Mouse (Mus musculus): ENCODE measurements at regions not wholly inside any gene's neighbourhood (a gene's known extent, or its start where the extent isn't known, plus 50 kb on each side); places are given as distances from the start of the nearest gene placed in this dataset.
A peak's percentile ranks its signal among the peaks of the same experiment; 100 is the strongest.

GRCm38 (mm10) chr17:85801734-85802133 is 113.7 kb upstream of the Six2 start:
- peaks cover 68% of the 10 kb centered on the region for H3K27me3 ChIP-seq (replicated peaks; ENCODE audit: control insufficient read depth, insufficient read depth, low read length)
- H3K27ac ChIP-seq (ENCODE audit: low read depth, low read length), result no peak overlapping the region
- H3K4me2 ChIP-seq, result no peak overlapping the region
- no peaks in the 10 kb centered on the region for H3K9me3 ChIP-seq (ENCODE audit: control insufficient read depth, low read length)
- no peak for DNase-seq (ENCODE audit: low spot score)
- H3K4me3 ChIP-seq (ENCODE audit: low read depth, low read length), result no peak overlapping the region
- no peaks in the 10 kb centered on the region for H3K36me3 ChIP-seq (ENCODE audit: control insufficient read depth, insufficient read depth, low read length)
- no peak overlapping the region for H3K9ac ChIP-seq (ENCODE audit: low read depth, low read length)
- H3K4me1 ChIP-seq (replicated peaks; ENCODE audit: control insufficient read depth, insufficient read depth, low read length), result peaks cover 7% of the 10 kb centered on the region
- 75% methylated on average over 8 of the region's 8 CpGs for WGBS
- no peak for ATAC-seq (replicated peaks; ENCODE audit: low FRiP score)

- no peak overlapping the region for H3K9ac ChIP-seq (ENCODE audit: low read depth, low read length)
- H3K36me3 ChIP-seq (ENCODE audit: control insufficient read depth, insufficient read depth, low read length), result no peaks in the 10 kb centered on the region
- ATAC-seq (replicated peaks; ENCODE audit: low FRiP score) (no peak), DNase-seq (ENCODE audit: low spot score) (no peak)
- 37% methylated on average over 14 of the region's 14 CpGs for WGBS
- peaks cover 64% of the 10 kb centered on the region for H3K27me3 ChIP-seq (replicated peaks; ENCODE audit: control insufficient read depth, insufficient read depth, low read length)
- H3K4me1 ChIP-seq (replicated peaks; ENCODE audit: control insufficient read depth, insufficient read depth, low read length), result peaks cover 7% of the 10 kb centered on the region
- no peaks in the 10 kb centered on the region for H3K9me3 ChIP-seq (ENCODE audit: control insufficient read depth, low read length)
- H3K4me2 ChIP-seq, result no peak overlapping the region
- no peak overlapping the region for H3K27ac ChIP-seq (ENCODE audit: low read depth, low read length)
- no peak overlapping the region for H3K4me3 ChIP-seq (ENCODE audit: low read depth, low read length)
These were observed 113.1 kb upstream of the Six2 start for GRCm38 (mm10) chr17:85801079-85801605.

GRCm38 (mm10) chr17:85800357-85801078 is 112.4 kb upstream of the Six2 start:
- Histone ChIP-seq H3K4me1 (replicated peaks; ENCODE audit: control insufficient read depth, insufficient read depth, low read length) (peaks cover 7% of the 10 kb centered on the region), H3K27ac (ENCODE audit: low read depth, low read length) (no peak overlapping the region), H3K9me3 (ENCODE audit: control insufficient read depth, low read length) (no peaks in the 10 kb centered on the region), H3K27me3 (replicated peaks; ENCODE audit: control insufficient read depth, insufficient read depth, low read length) (peaks cover 63% of the 10 kb centered on the region), H3K4me3 (ENCODE audit: low read depth, low read length) (peak overlapping the region; percentile 49), H3K36me3 (ENCODE audit: control insufficient read depth, insufficient read depth, low read length) (no peaks in the 10 kb centered on the region), H3K4me2 (peak overlapping the region; percentile 84), H3K9ac (ENCODE audit: low read depth, low read length) (peak overlapping the region; percentile 9; the same call in 1 of the 2 replicates)
- ATAC-seq (replicated peaks; ENCODE audit: low FRiP score) (peak; percentile 20; the same call in 1 of the 2 replicates), DNase-seq (ENCODE audit: low spot score) (peak; percentile 54)
- WGBS, result 2% methylated on average over 44 of the region's 44 CpGs

GRCm38 (mm10) chr17:85799865-85800356 is 111.8 kb upstream of the Six2 start:
- no peaks in the 10 kb centered on the region for H3K9me3 ChIP-seq (ENCODE audit: control insufficient read depth, low read length)
- no peak overlapping the region for H3K27ac ChIP-seq (ENCODE audit: low read depth, low read length)
- H3K4me1 ChIP-seq (replicated peaks; ENCODE audit: control insufficient read depth, insufficient read depth, low read length), result peaks cover 7% of the 10 kb centered on the region
- DNase-seq (ENCODE audit: low spot score) (peak; percentile 57), ATAC-seq (replicated peaks; ENCODE audit: low FRiP score) (0 out of 2 replicates have a peak, but pooled peaks have one; percentile 12)
- H3K4me3 ChIP-seq (ENCODE audit: low read depth, low read length), result peak overlapping the region; percentile 49
- H3K27me3 ChIP-seq (replicated peaks; ENCODE audit: control insufficient read depth, insufficient read depth, low read length), result peaks cover 63% of the 10 kb centered on the region
- WGBS, result 2% methylated on average over 34 of the region's 34 CpGs
- no peaks in the 10 kb centered on the region for H3K36me3 ChIP-seq (ENCODE audit: control insufficient read depth, insufficient read depth, low read length)
- H3K4me2 ChIP-seq, result peak overlapping the region; percentile 84
- peak overlapping the region; percentile 9; the same call in 1 of the 2 replicates for H3K9ac ChIP-seq (ENCODE audit: low read depth, low read length)

- DNase-seq (ENCODE audit: low spot score) (no peak), ATAC-seq (replicated peaks; ENCODE audit: low FRiP score) (no peak)
- H3K27me3 ChIP-seq (replicated peaks; ENCODE audit: control insufficient read depth, insufficient read depth, low read length), result peaks cover 67% of the 10 kb centered on the region
- no peaks in the 10 kb centered on the region for H3K36me3 ChIP-seq (ENCODE audit: control insufficient read depth, insufficient read depth, low read length)
- no peak overlapping the region for H3K27ac ChIP-seq (ENCODE audit: low read depth, low read length)
- H3K9me3 ChIP-seq (ENCODE audit: control insufficient read depth, low read length), result no peaks in the 10 kb centered on the region
- H3K9ac ChIP-seq (ENCODE audit: low read depth, low read length), result no peak overlapping the region
- WGBS, result 2% methylated on average over 22 of the region's 22 CpGs
- H3K4me2 ChIP-seq, result peak overlapping the region; percentile 84
- H3K4me3 ChIP-seq (ENCODE audit: low read depth, low read length), result peak overlapping the region; percentile 49
- peaks cover 7% of the 10 kb centered on the region for H3K4me1 ChIP-seq (replicated peaks; ENCODE audit: control insufficient read depth, insufficient read depth, low read length)
These were observed 111.2 kb upstream of the Six2 start for GRCm38 (mm10) chr17:85799081-85799864.

GRCm38 (mm10) chr17:85797755-85798154 is 109.7 kb upstream of the Six2 start:
- WGBS, result 66% methylated on average over 5 of the region's 5 CpGs
- H3K4me3 ChIP-seq (ENCODE audit: low read depth, low read length), result no peak overlapping the region
- DNase-seq (ENCODE audit: low spot score) (no peak), ATAC-seq (replicated peaks; ENCODE audit: low FRiP score) (no peak)
- no peak overlapping the region for H3K9ac ChIP-seq (ENCODE audit: low read depth, low read length)
- no peak overlapping the region for H3K27ac ChIP-seq (ENCODE audit: low read depth, low read length)
- no peaks in the 10 kb centered on the region for H3K9me3 ChIP-seq (ENCODE audit: control insufficient read depth, low read length)
- H3K4me1 ChIP-seq (replicated peaks; ENCODE audit: control insufficient read depth, insufficient read depth, low read length), result peaks cover 7% of the 10 kb centered on the region
- peaks cover 61% of the 10 kb centered on the region for H3K27me3 ChIP-seq (replicated peaks; ENCODE audit: control insufficient read depth, insufficient read depth, low read length)
- H3K4me2 ChIP-seq, result no peak overlapping the region
- H3K36me3 ChIP-seq (ENCODE audit: control insufficient read depth, insufficient read depth, low read length), result no peaks in the 10 kb centered on the region

GRCm38 (mm10) chr17:85795820-85796219 is 107.7 kb upstream of the Six2 start:
- no peak overlapping the region for H3K27ac ChIP-seq (ENCODE audit: low read depth, low read length)
- H3K9me3 ChIP-seq (ENCODE audit: control insufficient read depth, low read length), result no peaks in the 10 kb centered on the region
- no peak overlapping the region for H3K9ac ChIP-seq (ENCODE audit: low read depth, low read length)
- no peak for DNase-seq (ENCODE audit: low spot score)
- H3K4me2 ChIP-seq, result no peak overlapping the region
- ATAC-seq (replicated peaks; ENCODE audit: low FRiP score), result no peak
- no peaks in the 10 kb centered on the region for H3K36me3 ChIP-seq (ENCODE audit: control insufficient read depth, insufficient read depth, low read length)
- H3K4me1 ChIP-seq (replicated peaks; ENCODE audit: control insufficient read depth, insufficient read depth, low read length), result peaks cover 7% of the 10 kb centered on the region
- H3K27me3 ChIP-seq (replicated peaks; ENCODE audit: control insufficient read depth, insufficient read depth, low read length), result peaks cover 43% of the 10 kb centered on the region
- 52% methylated on average over 5 of the region's 5 CpGs for whole genome bisulfite sequencing
- H3K4me3 ChIP-seq (ENCODE audit: low read depth, low read length), result no peak overlapping the region

GRCm38 (mm10) chr17:85785625-85786294 is 97.7 kb upstream of the Six2 start:
- no peaks in the 10 kb centered on the region; the same call in 1 of the 2 replicates for H3K27me3 ChIP-seq (replicated peaks; ENCODE audit: control insufficient read depth, insufficient read depth, low read length)
- no peaks in the 10 kb centered on the region for H3K4me1 ChIP-seq (replicated peaks; ENCODE audit: control insufficient read depth, insufficient read depth, low read length)
- H3K4me2 ChIP-seq, result no peak overlapping the region
- no peak overlapping the region for H3K9ac ChIP-seq (ENCODE audit: low read depth, low read length)
- H3K4me3 ChIP-seq (ENCODE audit: low read depth, low read length), result no peak overlapping the region
- H3K36me3 ChIP-seq (ENCODE audit: control insufficient read depth, insufficient read depth, low read length), result no peaks in the 10 kb centered on the region
- no peak overlapping the region for H3K27ac ChIP-seq (ENCODE audit: low read depth, low read length)
- no peak for DNase-seq (ENCODE audit: low spot score)
- 61% methylated on average over 13 of the region's 13 CpGs for WGBS
- H3K9me3 ChIP-seq (ENCODE audit: control insufficient read depth, low read length), result no peaks in the 10 kb centered on the region
- ATAC-seq (replicated peaks; ENCODE audit: low FRiP score), result no peak
